Mouse (Mus musculus) midbrain, embryonic 15.5 days (tissue): ENCODE results near the gene Galp. TPM values are rescaled to one million over a fixed set of nuclear protein-coding genes. Genes with fewer than 3 reads are reported as not detected.
"Not testable (repeated sequence)": the region's sequence is repeated elsewhere in the genome, so short reads cannot be mapped to it uniquely, and the experiment has no call there.

Experiments
- ATAC-seq: fragments of 200-750 bp; cut with Nextera tagmentation; replicated peaks from 2 replicates; pipeline ENCODE4 v1.8.0; 2017; ENCODE audit warnings: moderate TSS enrichment
- H3K27ac ChIP-seq: fragments of 300-500 bp; sonication (generic); 2 replicates; pipeline ENCODE4 v1.5.1; 2015; ENCODE audit warnings: mild to moderate bottlenecking, inconsistent platforms
- H3K27me3 ChIP-seq: fragments of 300-500 bp; sonication (generic); replicated peaks from 2 replicates; pipeline ENCODE4 v1.6.1; 2015; ENCODE audit warnings: inconsistent platforms
- H3K36me3 ChIP-seq: fragments of 300-500 bp; sonication (generic); replicated peaks from 2 replicates; pipeline ENCODE4 v1.6.1; 2015; ENCODE audit warnings: inconsistent platforms
- H3K4me1 ChIP-seq: fragments of 300-500 bp; sonication (generic); 2 replicates; pipeline ENCODE4 v1.6.1; 2015; ENCODE audit warnings: inconsistent platforms
- H3K4me2 ChIP-seq: fragments of 300-500 bp; sonication (generic); 2 replicates; pipeline ENCODE4 v1.6.1; 2015; ENCODE audit warnings: inconsistent platforms, mild to moderate bottlenecking, moderate library complexity
- H3K4me3 ChIP-seq: fragments of 300-500 bp; sonication (generic); 2 replicates; pipeline ENCODE4 v1.5.1; 2015; ENCODE audit warnings: mild to moderate bottlenecking, inconsistent platforms
- H3K9ac ChIP-seq: fragments of 300-500 bp; sonication (generic); 2 replicates; pipeline ENCODE4 v1.6.1; 2015; ENCODE audit warnings: mild to moderate bottlenecking, inconsistent platforms
- H3K9me3 ChIP-seq: fragments of 300-500 bp; sonication (generic); 2 replicates; pipeline ENCODE4 v1.6.1; 2016; ENCODE audit warnings: inconsistent platforms
- WGBS: fragments of 180-500 bp; shearing (Covaris S2); methylation state at CpG from one replicate; pipeline ENCODE4 v1.1.7; 2015; ENCODE audit warnings: mixed read lengths; 5-methylcytosine and 5-hydroxymethylcytosine counted together
- polyA plus RNA-seq: library from polyadenylated mRNA; unstranded; fragments of >200 nt; fragmentation: Nextera tagmentation; extraction: Ambion mirVana; gene quantifications from 2 replicates; pipeline ENCODE4 v1.2.1, GENCODE M21; 2015

The Galp gene
- polyA plus RNA-seq, 1 experiment from 2014 or later, result not detected

DNA sequence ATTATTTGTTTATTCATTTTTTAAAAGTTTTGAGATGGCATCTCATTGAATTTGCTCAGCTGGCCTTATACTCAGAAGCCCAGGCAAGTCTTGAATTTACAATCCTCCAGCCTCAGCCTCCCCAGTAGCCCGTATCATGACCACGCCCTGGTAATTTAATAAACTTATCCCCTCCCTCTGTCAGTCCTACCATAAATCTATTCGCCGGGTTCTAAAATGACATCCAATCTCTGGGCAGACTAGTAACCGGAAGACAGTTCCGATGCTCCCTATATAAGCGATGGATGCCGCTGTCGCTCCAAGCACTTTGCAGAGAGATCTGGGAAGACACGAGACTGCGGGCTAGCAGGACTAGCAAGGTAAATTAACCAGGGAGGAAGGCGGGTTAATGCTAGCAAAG, 25.1 kb downstream of the Galp start, which contains the start of gene Zscan5b:
Gene Zscan5b, plus strand, starts transcription at position 301 of the 400 bp plus-strand sequence.
- Histone ChIP-seq H3K4me1 (no peaks in the 10 kb centered on the region), H3K9ac (no peak within 1 kb of the TSS), H3K9me3 (no peaks in the 10 kb centered on the region), H3K27me3 (no peaks in the 10 kb centered on the region), H3K27ac (no peak within 1 kb of the TSS), H3K4me3 (no peak within 1 kb of the TSS), H3K4me2 (no peak within 1 kb of the TSS), H3K36me3 (no peaks in the 10 kb centered on the region)
- WGBS, result 96% methylated on average over 12 of the region's 12 CpGs
- ATAC-seq, result no peak

DNA sequence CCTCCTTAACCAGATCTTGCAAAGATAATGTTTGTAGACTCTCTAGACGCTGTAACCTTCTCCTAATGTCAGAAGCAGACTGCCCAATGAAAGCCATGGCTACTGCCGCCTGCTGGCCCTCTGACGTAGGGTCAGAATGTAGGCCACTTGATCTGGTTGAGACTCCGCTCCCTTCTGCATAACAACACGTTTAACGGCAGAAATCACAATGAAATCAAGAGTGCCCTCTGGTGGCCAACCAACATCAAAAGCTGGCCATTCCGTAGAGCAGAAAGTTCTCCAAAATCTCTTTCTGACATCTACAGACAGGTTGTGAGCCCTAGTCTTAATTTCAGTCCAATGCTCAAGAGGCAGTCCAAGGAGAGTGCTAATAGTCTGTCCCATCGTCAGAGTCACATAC, 31.6 kb downstream of the Galp start:
- not testable (repeated sequence) for H3K9ac ChIP-seq, H3K9me3 ChIP-seq, H3K4me1 ChIP-seq, ATAC-seq, H3K27ac ChIP-seq, H3K4me2 ChIP-seq, H3K36me3 ChIP-seq, H3K4me3 ChIP-seq, H3K27me3 ChIP-seq
- WGBS, result 52% methylated on average over 8 of the region's 8 CpGs

DNA sequence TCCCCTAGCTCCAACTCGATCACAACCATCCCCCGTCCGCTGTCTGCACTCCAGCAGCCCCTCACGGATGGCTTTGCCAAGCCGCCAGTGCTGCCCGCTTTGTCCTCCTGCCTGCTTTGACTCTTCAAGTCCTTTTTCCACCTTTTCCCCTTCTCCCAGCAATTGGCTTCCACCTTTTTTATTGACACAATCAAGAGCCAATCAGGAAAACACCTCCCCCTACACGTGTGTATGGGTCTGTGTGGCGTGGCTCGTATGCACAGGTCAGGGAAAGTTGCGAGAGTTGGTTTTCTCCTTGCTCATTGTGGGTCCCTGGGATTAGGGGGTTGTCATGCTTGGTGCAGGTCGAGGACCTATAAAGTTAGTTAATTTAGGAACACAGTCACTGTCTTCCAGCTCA, 42.9 kb downstream of the Galp start:
- H3K4me2 ChIP-seq, result no peak overlapping the region
- no peaks in the 10 kb centered on the region for H3K27me3 ChIP-seq
- H3K9ac ChIP-seq, result no peak overlapping the region
- H3K4me1 ChIP-seq, result no peaks in the 10 kb centered on the region
- no peak for ATAC-seq
- H3K9me3 ChIP-seq, result no peaks in the 10 kb centered on the region
- H3K4me3 ChIP-seq, result no peak overlapping the region
- 48% methylated on average over 11 of the region's 11 CpGs for WGBS
- no peak overlapping the region for H3K27ac ChIP-seq
- no peaks in the 10 kb centered on the region for H3K36me3 ChIP-seq

DNA sequence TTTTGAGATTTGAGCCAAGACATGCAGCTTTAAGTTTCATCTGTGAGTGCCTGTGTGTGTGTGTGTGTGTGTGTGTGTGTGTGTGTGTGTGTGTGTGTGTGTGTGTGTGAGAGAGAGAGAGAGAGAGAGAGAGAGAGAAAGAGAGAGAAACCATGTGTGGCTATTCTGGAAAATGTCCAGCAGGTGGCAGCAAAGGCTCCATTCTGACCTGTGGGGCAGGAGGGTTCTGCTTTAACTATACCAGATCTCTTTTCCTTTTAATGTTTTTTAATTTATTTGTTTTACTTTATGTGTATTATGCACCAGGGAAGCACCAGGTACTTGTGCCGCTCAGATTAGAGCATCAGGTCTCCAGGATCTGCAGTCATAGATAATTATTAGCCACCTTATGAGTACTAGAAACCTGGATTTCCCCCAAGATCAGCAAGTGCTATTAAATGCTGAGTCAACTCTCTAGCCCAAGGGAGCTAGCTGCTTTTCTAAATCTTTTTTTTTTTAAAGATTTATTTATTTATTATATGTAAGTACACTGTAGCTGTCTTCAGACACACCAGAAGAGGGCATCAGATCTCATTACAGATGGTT, 44.0 kb downstream of the Galp start:
- 36% methylated on average over 1 of the region's 1 CpGs for WGBS
- not testable (repeated sequence) for H3K27me3 ChIP-seq, H3K9me3 ChIP-seq, H3K4me1 ChIP-seq, H3K36me3 ChIP-seq, H3K27ac ChIP-seq, H3K4me3 ChIP-seq, H3K4me2 ChIP-seq, H3K9ac ChIP-seq, ATAC-seq

DNA sequence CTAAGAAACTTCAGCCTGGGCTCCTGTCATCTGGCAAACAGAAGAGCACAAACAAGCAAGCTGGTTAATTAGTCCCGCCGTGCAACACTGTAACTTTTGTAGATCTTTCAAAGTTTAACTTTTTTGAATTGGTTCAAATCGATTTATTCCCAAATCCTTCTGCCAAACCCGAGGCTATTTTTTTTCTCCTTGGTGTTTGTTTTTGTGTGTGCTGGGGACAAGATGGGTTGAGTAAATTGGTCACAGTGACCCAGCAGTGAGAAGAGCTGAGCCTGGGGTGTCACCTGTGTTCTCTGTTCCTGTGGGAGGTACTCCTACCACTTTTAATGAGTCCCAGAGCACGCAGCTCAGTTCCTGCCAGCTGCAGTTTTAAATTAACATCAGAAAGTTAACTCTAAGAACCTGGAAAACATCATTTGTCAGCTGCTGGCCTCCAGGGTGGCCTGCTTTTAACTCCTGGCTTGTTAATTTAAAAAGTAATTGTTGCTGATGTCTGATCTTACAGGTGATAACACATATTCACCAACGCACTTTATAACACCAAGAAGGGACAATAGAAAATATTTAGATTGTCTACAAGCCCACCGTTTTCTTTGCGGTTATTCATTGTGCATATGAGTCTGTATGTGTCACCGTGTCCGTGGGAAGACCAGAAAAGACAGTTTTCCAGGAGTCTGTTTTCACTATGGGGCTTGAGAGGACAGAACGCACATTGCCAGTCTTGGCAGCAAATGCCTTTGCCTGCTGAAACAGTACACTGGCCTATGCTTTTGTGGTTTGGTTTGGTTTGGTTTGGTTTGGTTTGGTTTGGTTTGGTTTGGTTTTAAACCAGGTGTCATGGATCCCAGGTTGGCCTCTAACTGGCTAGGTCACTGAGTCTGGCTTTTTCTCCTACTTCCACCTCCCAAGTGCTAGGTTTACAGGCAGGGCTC, 47.7 kb downstream of the Galp start:
- no peaks in the 10 kb centered on the region for H3K9me3 ChIP-seq
- H3K27me3 ChIP-seq, result no peaks in the 10 kb centered on the region
- 62% methylated on average over 11 of the region's 11 CpGs for WGBS
- no peak overlapping the region for H3K4me3 ChIP-seq
- no peaks in the 10 kb centered on the region for H3K4me1 ChIP-seq
- H3K36me3 ChIP-seq, result no peaks in the 10 kb centered on the region
- H3K4me2 ChIP-seq, result no peak overlapping the region
- no peak overlapping the region for H3K9ac ChIP-seq
- no peak overlapping the region for H3K27ac ChIP-seq
- ATAC-seq, result no peak

DNA sequence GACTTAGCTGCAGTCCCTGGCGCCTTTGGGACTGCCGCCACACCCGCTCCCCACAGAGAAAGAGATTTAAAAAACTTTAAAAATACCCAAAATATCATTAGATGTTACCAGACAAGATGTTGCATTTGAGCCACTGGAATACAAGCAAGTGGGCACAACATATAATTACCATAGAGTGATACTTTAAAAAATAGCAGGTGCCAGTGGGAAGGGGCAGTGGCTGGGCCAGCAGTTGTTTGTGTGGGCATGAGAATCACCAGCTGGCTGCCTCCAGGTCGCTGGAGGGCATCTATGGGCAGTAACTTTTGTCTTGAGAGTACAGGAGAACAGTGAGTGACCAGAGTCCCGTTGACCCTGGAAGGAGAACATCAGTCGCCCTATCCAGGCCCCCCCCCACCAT, 55.5 kb downstream of the Galp start, which contains the start of gene Epp13:
Gene Epp13, plus strand, starts transcription at position 301 of the 400 bp plus-strand sequence.
- Histone ChIP-seq H3K4me3 (no peak within 1 kb of the TSS), H3K9me3 (no peaks in the 10 kb centered on the region), H3K4me1 (no peaks in the 10 kb centered on the region), H3K36me3 (no peaks in the 10 kb centered on the region), H3K27me3 (no peaks in the 10 kb centered on the region), H3K9ac (no peak within 1 kb of the TSS), H3K27ac (no peak within 1 kb of the TSS), H3K4me2 (no peak within 1 kb of the TSS)
- WGBS, result 91% methylated on average over 6 of the region's 6 CpGs
- ATAC-seq, result no peak

DNA sequence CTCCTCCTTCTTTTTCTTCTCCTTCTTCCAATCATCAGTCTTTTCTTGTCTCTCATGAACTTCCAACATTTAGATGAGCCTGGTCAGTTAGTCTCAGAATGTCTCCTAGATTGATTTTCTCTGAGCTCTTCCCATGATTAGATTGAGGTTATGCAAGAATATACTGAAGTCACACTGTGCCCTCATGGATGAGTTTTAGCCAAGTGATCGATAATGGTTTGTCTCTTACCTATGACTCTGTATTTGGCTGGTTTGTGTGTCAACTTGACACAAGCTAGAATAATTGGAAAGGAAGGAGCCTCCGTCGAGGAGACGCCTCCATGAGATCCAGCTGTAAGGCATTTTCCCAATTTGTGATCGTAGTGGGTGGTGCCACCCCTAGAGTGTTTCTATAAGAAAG, 57.6 kb downstream of the Galp start:
- ATAC-seq, result no peak
- 90% methylated on average over 5 of the region's 5 CpGs for WGBS

DNA sequence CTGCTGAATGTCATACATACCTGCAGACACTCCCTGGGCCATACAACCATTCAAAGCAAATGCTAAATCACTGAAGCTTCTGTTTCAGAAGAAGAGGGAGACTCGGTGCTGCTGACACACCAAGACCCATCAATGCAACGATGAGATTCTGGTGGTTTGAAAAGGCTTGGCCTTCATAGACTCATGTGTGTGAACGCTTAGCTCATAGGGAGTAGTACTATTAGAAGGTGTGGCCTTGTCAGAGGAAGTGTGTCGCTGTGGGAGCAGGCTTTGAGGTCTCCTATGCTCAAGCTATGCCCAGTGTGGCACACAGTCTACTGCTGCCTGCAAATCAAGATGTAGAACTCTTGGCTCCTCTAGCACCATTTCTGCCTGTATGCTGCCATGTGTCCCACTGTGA, 60.5 kb downstream of the Galp start:
- no peaks in the 10 kb centered on the region for H3K9me3 ChIP-seq
- no peaks in the 10 kb centered on the region for H3K4me1 ChIP-seq
- no peaks in the 10 kb centered on the region for H3K27me3 ChIP-seq
- H3K4me3 ChIP-seq, result no peak overlapping the region
- H3K27ac ChIP-seq, result no peak overlapping the region
- no peaks in the 10 kb centered on the region for H3K36me3 ChIP-seq
- WGBS, result 90% methylated on average over 4 of the region's 4 CpGs
- no peak overlapping the region for H3K9ac ChIP-seq
- no peak overlapping the region for H3K4me2 ChIP-seq
- ATAC-seq, result no peak

More for the DNA sequence above, 57.6 kb downstream of the Galp start:
- H3K4me1 ChIP-seq, result no peaks in the 10 kb centered on the region
- no peak overlapping the region for H3K4me3 ChIP-seq
- no peaks in the 10 kb centered on the region for H3K9me3 ChIP-seq
- no peak overlapping the region for H3K4me2 ChIP-seq
- no peaks in the 10 kb centered on the region for H3K36me3 ChIP-seq
- H3K27me3 ChIP-seq, result no peaks in the 10 kb centered on the region
- no peak overlapping the region for H3K9ac ChIP-seq
- no peak overlapping the region for H3K27ac ChIP-seq

DNA sequence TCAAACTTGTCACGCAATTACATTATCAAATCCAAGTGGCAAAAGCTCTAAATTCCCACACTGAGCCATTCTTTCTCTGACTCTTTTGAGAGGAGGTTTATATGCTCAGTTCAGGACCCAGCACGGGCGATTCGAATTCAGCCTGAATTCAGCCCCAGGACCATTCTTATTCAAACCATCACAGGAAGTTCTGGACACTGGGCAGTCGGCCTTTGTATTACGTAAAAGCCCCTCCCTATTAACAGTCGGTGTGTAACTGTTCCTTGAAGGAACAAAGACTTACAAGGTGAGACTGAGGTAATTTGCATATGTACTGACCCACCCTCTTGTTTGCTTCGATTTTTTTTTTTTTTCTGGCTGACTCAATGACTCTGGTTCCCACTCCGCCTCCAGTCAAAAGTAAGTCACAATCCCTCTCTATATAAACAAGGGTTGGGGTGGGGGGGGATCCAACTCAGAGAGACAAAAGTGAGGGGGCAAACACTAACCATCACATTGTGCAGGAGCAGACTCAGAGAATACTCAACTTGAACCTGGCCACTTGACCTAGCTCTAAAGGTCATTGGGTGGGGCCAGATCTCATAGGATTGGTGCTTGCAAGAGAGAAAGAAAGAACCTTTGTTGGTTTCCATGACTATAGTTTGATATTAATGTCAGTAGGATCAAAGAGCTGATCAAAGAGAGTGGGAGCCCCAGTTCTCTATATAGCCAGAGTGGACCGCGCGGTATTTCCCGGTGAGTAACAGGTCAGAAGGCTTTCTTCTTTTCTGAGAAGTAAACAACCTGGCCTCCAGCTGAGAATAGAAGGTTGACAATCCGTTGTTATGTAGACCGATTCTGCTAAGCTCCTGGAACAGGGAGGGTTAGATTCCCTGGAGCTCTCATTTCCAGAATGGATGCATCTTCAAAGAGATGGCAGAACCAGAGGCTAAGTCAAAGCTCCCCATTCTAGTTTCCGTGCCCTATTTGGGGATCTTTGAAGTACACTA, 61.6 kb downstream of the Galp start:
- no peak overlapping the region for H3K27ac ChIP-seq
- H3K36me3 ChIP-seq, result no peaks in the 10 kb centered on the region
- no peaks in the 10 kb centered on the region for H3K4me1 ChIP-seq
- H3K27me3 ChIP-seq, result no peaks in the 10 kb centered on the region
- H3K9ac ChIP-seq, result no peak overlapping the region
- H3K4me2 ChIP-seq, result no peak overlapping the region
- no peak for ATAC-seq
- 29% methylated on average over 16 of the region's 16 CpGs for WGBS
- H3K4me3 ChIP-seq, result no peak overlapping the region
- no peaks in the 10 kb centered on the region for H3K9me3 ChIP-seq

DNA sequence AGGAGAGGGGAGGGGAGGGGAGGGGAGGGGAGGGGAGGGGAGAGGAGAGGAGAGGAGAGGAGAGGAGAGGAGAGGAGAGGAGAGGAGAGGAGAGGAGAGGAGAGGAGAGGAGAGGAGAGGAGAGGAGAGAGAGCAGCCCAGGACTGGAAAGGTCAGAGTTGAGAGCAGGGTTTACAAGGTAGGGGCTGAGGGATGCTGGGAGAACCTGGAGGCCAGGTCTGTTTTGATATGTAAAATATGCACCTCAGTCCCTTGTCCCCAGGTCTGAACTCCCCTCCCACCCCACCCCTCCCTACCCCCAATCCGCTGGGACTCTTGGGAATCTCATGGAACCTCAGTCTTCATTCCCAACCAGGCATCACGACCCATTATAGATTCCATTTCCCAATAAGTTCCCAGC, 63.1 kb downstream of the Galp start:
- H3K9me3 ChIP-seq, ATAC-seq, H3K27ac ChIP-seq, H3K4me2 ChIP-seq, H3K4me3 ChIP-seq, H3K36me3 ChIP-seq, H3K9ac ChIP-seq, H3K4me1 ChIP-seq, H3K27me3 ChIP-seq: not testable (repeated sequence)
- WGBS, result 39% methylated on average over 2 of the region's 2 CpGs

DNA sequence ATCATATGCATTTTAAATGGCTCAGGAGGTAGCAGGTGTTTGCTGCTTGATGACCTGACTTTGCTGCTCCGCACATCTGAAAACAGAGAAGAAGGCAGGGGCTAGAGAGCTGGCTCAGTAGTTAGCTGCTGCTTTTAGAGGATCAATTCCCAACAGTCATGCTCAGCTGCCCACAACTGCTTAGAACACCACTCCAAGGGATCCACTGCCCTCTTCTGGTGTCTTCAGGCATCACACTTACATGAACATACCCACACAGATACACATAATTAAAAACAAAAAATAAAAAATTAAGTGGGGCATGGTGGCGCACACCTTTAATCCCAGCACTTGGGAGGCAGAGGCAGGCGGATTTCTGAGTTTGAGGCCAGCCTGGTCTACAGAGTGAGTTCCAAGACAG, 65.2 kb downstream of the Galp start:
- H3K4me1 ChIP-seq, result no peaks in the 10 kb centered on the region
- no peak overlapping the region for H3K27ac ChIP-seq
- no peaks in the 10 kb centered on the region for H3K9me3 ChIP-seq
- no peak overlapping the region for H3K4me2 ChIP-seq
- no peaks in the 10 kb centered on the region for H3K27me3 ChIP-seq
- WGBS, result 81% methylated on average over 3 of the region's 3 CpGs
- no peaks in the 10 kb centered on the region for H3K36me3 ChIP-seq
- no peak for ATAC-seq
- no peak overlapping the region for H3K9ac ChIP-seq
- no peak overlapping the region for H3K4me3 ChIP-seq

DNA sequence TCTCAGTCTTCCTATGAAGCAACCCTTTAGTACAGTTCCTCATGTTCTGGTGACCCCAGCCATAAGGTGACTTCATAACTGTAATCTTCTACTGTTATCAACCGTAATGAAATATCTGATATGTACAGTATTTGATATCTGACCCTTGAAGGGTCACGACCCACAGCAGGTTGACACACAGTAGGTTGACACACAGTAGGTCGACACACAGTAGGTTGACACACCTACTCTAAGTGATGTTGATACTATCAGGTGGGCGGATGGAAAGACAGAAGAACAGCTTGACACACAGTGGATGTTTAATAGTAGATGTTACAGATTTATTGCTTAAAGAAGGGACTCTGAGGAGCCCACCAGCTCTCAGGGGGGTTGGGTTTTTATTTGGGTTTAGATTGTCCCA, 66.1 kb downstream of the Galp start:
- H3K4me3 ChIP-seq, result no peak overlapping the region
- no peaks in the 10 kb centered on the region for H3K36me3 ChIP-seq
- H3K9ac ChIP-seq, result no peak overlapping the region
- H3K4me1 ChIP-seq, result no peaks in the 10 kb centered on the region
- no peak overlapping the region for H3K27ac ChIP-seq
- H3K27me3 ChIP-seq, result no peaks in the 10 kb centered on the region
- no peaks in the 10 kb centered on the region for H3K9me3 ChIP-seq
- 86% methylated on average over 4 of the region's 4 CpGs for WGBS
- ATAC-seq, result no peak
- H3K4me2 ChIP-seq, result no peak overlapping the region
